Mouse (Mus musculus) CH12.LX (cell line): Measurements from ENCODE around the gene Exosc7. TPM values are rescaled to one million over a fixed set of nuclear protein-coding genes. Genes with fewer than 3 reads are reported as not detected.

Source experiments
- DNase-seq: peaks from one replicate; pipeline ENCODE4 v3.0.0-alpha.2; 2013; ENCODE audit errors: extremely low read depth
- H3K27ac ChIP-seq: 2 replicates; pipeline ENCODE4 v1.5.1; 2012; ENCODE audit warnings: low read depth, mild to moderate bottlenecking, control low read depth, moderate library complexity; ENCODE audit not compliant: insufficient read depth
- H3K27me3 ChIP-seq: replicated peaks from 2 replicates; pipeline ENCODE3; 2012; ENCODE audit warnings: inconsistent platforms
- H3K36me3 ChIP-seq, 2 experiments: replicated peaks in 1 of 2; 2 replicates each; pipeline versions ENCODE3 to v1.6.1; 2012; ENCODE audit warnings: inconsistent platforms in 1 of 2, low read length in 1 of 2, mild to moderate bottlenecking in 1 of 2, mixed read lengths in 1 of 2, moderate library complexity in 1 of 2; ENCODE audit not compliant: control insufficient read depth in 1 of 2, insufficient read depth in 1 of 2
- H3K4me1 ChIP-seq, 2 experiments: 2 replicates each; pipeline ENCODE4 v1.6.1; 2012; ENCODE audit warnings: inconsistent platforms in 1 of 2, moderate library complexity in 1 of 2; ENCODE audit not compliant: insufficient read depth in 2 of 2, control insufficient read depth in 1 of 2
- H3K4me2 ChIP-seq: 2 replicates; pipeline ENCODE4 v1.6.1; 2012; ENCODE audit warnings: low read depth, mild to moderate bottlenecking, control low read depth; ENCODE audit not compliant: poor library complexity, insufficient read depth, severe bottlenecking
- H3K4me3 ChIP-seq, 3 experiments: fragments of 150-350 bp in 1 of 3; sonication (generic) in 1 of 3; replicated peaks in 1 of 3; 2 replicates each; pipeline versions ENCODE3 to v1.5.1; 2011 to 2012; ENCODE audit warnings: low read depth in 2 of 3, low read length in 2 of 3, mild to moderate bottlenecking in 2 of 3, moderate library complexity in 2 of 3, control low read depth in 1 of 3, improper control_type of control experiment in 1 of 3, inconsistent platforms in 1 of 3, mixed read lengths in 1 of 3; ENCODE audit not compliant: poor library complexity in 1 of 3
- H3K79me2 ChIP-seq: replicated peaks from 2 replicates; pipeline ENCODE4 v1.6.1; 2012; ENCODE audit warnings: mild to moderate bottlenecking, moderate library complexity; ENCODE audit not compliant: control insufficient read depth, poor library complexity, insufficient read depth, severe bottlenecking; ENCODE audit errors: extremely low read depth
- H3K9ac ChIP-seq: 2 replicates; pipeline ENCODE4 v1.6.1; 2012; ENCODE audit warnings: low read depth, mild to moderate bottlenecking, control low read depth, moderate library complexity; ENCODE audit not compliant: insufficient read depth
- H3K9me3 ChIP-seq: replicated peaks from 2 replicates; pipeline ENCODE3; 2012; ENCODE audit warnings: low read length, inconsistent platforms, mixed read lengths
- CHD2 ChIP-seq: IDR thresholded peaks from 2 replicates; pipeline ENCODE4 v1.6.1; 2011; ENCODE audit warnings: low read length, improper control_type of control experiment
- CTCF ChIP-seq, 2 experiments: IDR thresholded peaks in 1 of 2; conservative IDR thresholded peaks in 1 of 2; 2 replicates each; pipeline ENCODE4 v1.5.1; 2011 to 2012; ENCODE audit warnings: low read depth in 2 of 2, low read length in 2 of 2, improper control_type of control experiment in 1 of 2, inconsistent platforms in 1 of 2, mild to moderate bottlenecking in 1 of 2, moderate library complexity in 1 of 2
- E2F4 ChIP-seq: IDR thresholded peaks from 2 replicates; pipeline ENCODE4 v1.6.1; 2011; ENCODE audit warnings: low read depth, low read length, improper control_type of control experiment; ENCODE audit not compliant: insufficient replicate concordance
- ELF1 ChIP-seq: IDR thresholded peaks from 2 replicates; pipeline ENCODE4 v1.6.1; 2014; ENCODE audit warnings: low read depth, mild to moderate bottlenecking, inconsistent platforms, low read length, improper control_type of control experiment
- EP300 ChIP-seq: IDR thresholded peaks from 2 replicates; pipeline ENCODE4 v1.6.1; 2011; ENCODE audit warnings: low read length, improper control_type of control experiment
- ETS1 ChIP-seq: conservative IDR thresholded peaks from 2 replicates; pipeline ENCODE4 v1.6.1; 2012; ENCODE audit warnings: low read depth, mild to moderate bottlenecking, inconsistent platforms, low read length, improper control_type of control experiment, moderate library complexity
- GABPA ChIP-seq: IDR thresholded peaks from 2 replicates; pipeline ENCODE4 v1.6.1; 2012; ENCODE audit warnings: low read depth, low read length, improper control_type of control experiment, inconsistent platforms; ENCODE audit not compliant: insufficient replicate concordance
- HCFC1 ChIP-seq: IDR thresholded peaks from 2 replicates; pipeline ENCODE4 v1.6.1; 2012; ENCODE audit warnings: low read depth, mild to moderate bottlenecking, inconsistent platforms, low read length, improper control_type of control experiment
- IRF4 ChIP-seq: IDR thresholded peaks from 2 replicates; pipeline ENCODE4 v1.6.1; 2014; ENCODE audit warnings: low read depth, mild to moderate bottlenecking, inconsistent platforms, low read length, improper control_type of control experiment
- JUN ChIP-seq: IDR thresholded peaks from 2 replicates; pipeline ENCODE4 v1.6.1; 2011; ENCODE audit warnings: low read depth, mild to moderate bottlenecking, low read length, improper control_type of control experiment, moderate library complexity; ENCODE audit not compliant: insufficient read depth
- JUND ChIP-seq: conservative IDR thresholded peaks from 2 replicates; pipeline ENCODE4 v1.6.1; 2011; ENCODE audit warnings: low read depth, low read length, improper control_type of control experiment
- MAX ChIP-seq: IDR thresholded peaks from 2 replicates; pipeline ENCODE4 v1.6.1; 2011; ENCODE audit warnings: low read length, improper control_type of control experiment
- MEF2A ChIP-seq: IDR thresholded peaks from 2 replicates; pipeline ENCODE4 v1.6.1; 2014; ENCODE audit warnings: low read depth, mild to moderate bottlenecking, inconsistent platforms, low read length, improper control_type of control experiment, borderline replicate concordance
- MXI1 ChIP-seq: IDR thresholded peaks from 2 replicates; pipeline ENCODE4 v1.6.1; 2011; ENCODE audit warnings: mild to moderate bottlenecking, low read depth, low read length, improper control_type of control experiment
- NELFE ChIP-seq: IDR thresholded peaks from 2 replicates; pipeline ENCODE4 v1.6.1; 2011; ENCODE audit warnings: low read depth, low read length, improper control_type of control experiment
- NRF1 ChIP-seq: IDR thresholded peaks from 2 replicates; pipeline ENCODE4 v1.6.1; 2014; ENCODE audit warnings: low read depth, mild to moderate bottlenecking, inconsistent platforms, low read length, improper control_type of control experiment, moderate library complexity
- PAX5 ChIP-seq: IDR thresholded peaks from 2 replicates; pipeline ENCODE4 v1.6.1; 2012; ENCODE audit warnings: low read length, inconsistent platforms, mixed read lengths
- POLR2A ChIP-seq: IDR thresholded peaks from 2 replicates; pipeline ENCODE4 v1.6.1; 2011; ENCODE audit warnings: low read depth, mild to moderate bottlenecking, improper control_type of control experiment, low read length
- RAD21 ChIP-seq: IDR thresholded peaks from 2 replicates; pipeline ENCODE4 v1.6.1; 2011; ENCODE audit warnings: low read depth, mild to moderate bottlenecking, low read length, improper control_type of control experiment, moderate library complexity
- RCOR1 ChIP-seq: conservative IDR thresholded peaks from 2 replicates; pipeline ENCODE4 v1.6.1; 2012; ENCODE audit warnings: low read depth, mild to moderate bottlenecking, inconsistent platforms, low read length, improper control_type of control experiment
- TBP ChIP-seq: conservative IDR thresholded peaks from 2 replicates; pipeline ENCODE4 v1.6.1; 2011; ENCODE audit warnings: low read depth, low read length, improper control_type of control experiment
- TCF12 ChIP-seq: IDR thresholded peaks from 2 replicates; pipeline ENCODE4 v1.6.1; 2014; ENCODE audit warnings: low read depth, mild to moderate bottlenecking, inconsistent platforms, low read length, improper control_type of control experiment
- UBTF ChIP-seq: IDR thresholded peaks from 2 replicates; pipeline ENCODE4 v1.6.1; 2012; ENCODE audit warnings: low read depth, mild to moderate bottlenecking, inconsistent platforms, low read length, improper control_type of control experiment, moderate library complexity
- USF1 ChIP-seq: IDR thresholded peaks from 2 replicates; pipeline ENCODE4 v1.6.1; 2014; ENCODE audit warnings: low read depth, mild to moderate bottlenecking, inconsistent platforms, low read length, improper control_type of control experiment
- ZC3H11A ChIP-seq: IDR thresholded peaks from 2 replicates; pipeline ENCODE4 v1.6.1; 2012; ENCODE audit warnings: low read depth, mild to moderate bottlenecking, inconsistent platforms, low read length, improper control_type of control experiment
- ZKSCAN1 ChIP-seq: IDR thresholded peaks from 2 replicates; pipeline ENCODE4 v1.6.1; 2012; ENCODE audit warnings: low read depth, inconsistent platforms, low read length, improper control_type of control experiment, borderline replicate concordance
- ZMIZ1 ChIP-seq: IDR thresholded peaks from 2 replicates; pipeline ENCODE4 v1.6.1; 2012; ENCODE audit warnings: low read depth, mild to moderate bottlenecking, inconsistent platforms, low read length, improper control_type of control experiment
- ZNF384 ChIP-seq: IDR thresholded peaks from 2 replicates; pipeline ENCODE4 v1.6.1; 2012; ENCODE audit warnings: low read depth, low read length, improper control_type of control experiment, inconsistent platforms
- dilution Hi-C: fragments of 300-500 bp; cut with MboI; formaldehyde crosslinking; loops from 2 replicates; pipeline ENCODE4 v1.14.3; 2020; ENCODE audit warnings: low sequenced_read_pairs; ENCODE audit not compliant: extremely low pct_unique_long_range_greater_than_20kb, extremely low pct_ligation_motif_present
- in situ Hi-C: fragments of 300-500 bp; cut with MboI; formaldehyde crosslinking; loops from 3 replicates; pipeline ENCODE4 v1.14.3; 2019; ENCODE audit warnings: low sequenced_read_pairs, low pct_ligation_motif_present, low pct_unique_long_range_greater_than_20kb, mixed read lengths
- polyA plus RNA-seq: library from polyadenylated mRNA; unstranded; fragments of >175 nt; gene quantifications from 2 replicates; pipeline ENCODE4 v1.2.1, GENCODE M21; 2012; ENCODE audit warnings: low read depth; ENCODE audit not compliant: insufficient read length
- total RNA-seq, 2 experiments: library from RNA; depleted of rRNA; stranded (reverse); fragments of 300-350 nt in 1 of 2; fragments of >200 nt in 1 of 2; gene quantifications; 2 replicates each; pipeline ENCODE4 v1.2.3; 2012 to 2014

The Exosc7 gene
- total and polyA plus RNA-seq, 3 experiments: 135 to 143 (median 139) TPM

GRCm38 (mm10) chr9:123138891-123139474 lies 26.0 kb downstream of the Exosc7 start:
- Histone ChIP-seq H3K79me2 (no peaks in the 10 kb centered on the region), H3K27ac (no peak overlapping the region), H3K4me3 (no peak overlapping the region), H3K36me3 (peaks cover 50 to 89% of the 10 kb centered on the region in 2 experiments), H3K9me3 (no peaks in the 10 kb centered on the region), H3K27me3 (no peaks in the 10 kb centered on the region), H3K9ac (no peak overlapping the region), H3K4me2 (no peak overlapping the region), H3K4me1 (peaks cover 0 to 5% of the 10 kb centered on the region in 2 experiments; a peak in 1 of 4 replicates)
- dilution Hi-C loops (no loop called here), in situ Hi-C loops (no loop called here)
- no peak for DNase-seq
- TF ChIP-seq EP300 (no peak), UBTF (no peak), RCOR1 (no peak), MEF2A (no peak), MAX (no peak), MXI1 (no peak), ZKSCAN1 (no peak), CHD2 (no peak), RAD21 (no peak), JUND (no peak), ETS1 (no peak), PAX5 (no peak), JUN (no peak), TCF12 (no peak), E2F4 (no peak), IRF4 (no peak), NRF1 (no peak)

- Histone ChIP-seq H3K79me2 (no peaks in the 10 kb centered on the region), H3K4me1 (peaks cover 0 to 5% of the 10 kb centered on the region in 2 experiments; a peak in 1 of 4 replicates), H3K27me3 (no peaks in the 10 kb centered on the region), H3K4me3 (no peak overlapping the region), H3K9ac (no peak overlapping the region), H3K27ac (no peak overlapping the region), H3K36me3 (peaks cover 41 to 82% of the 10 kb centered on the region in 2 experiments), H3K4me2 (no peak overlapping the region), H3K9me3 (no peaks in the 10 kb centered on the region)
- DNase-seq: no peak
- in situ Hi-C loops: no loop called here
- no peak for TF ChIP-seq ZC3H11A
- TF ChIP-seq ZMIZ1: no peak
- no peak for TF ChIP-seq MEF2A
- TF ChIP-seq PAX5: no peak
- no peak for TF ChIP-seq ZNF384
- TF ChIP-seq RAD21: no peak
- TF ChIP-seq ETS1: no peak
- no peak for TF ChIP-seq USF1
- TF ChIP-seq GABPA: no peak
- TF ChIP-seq POLR2A: no peak
- no peak for TF ChIP-seq TBP
- no peak for TF ChIP-seq HCFC1
- TF ChIP-seq CTCF (conservative IDR thresholded peaks at IDR 0.05 in 1 of 2, IDR thresholded peaks at IDR 0.05 in 1 of 2; ENCODE audit: low read depth in 2 of 2, low read length in 2 of 2): no peak
- TF ChIP-seq TCF12: no peak
- no peak for TF ChIP-seq IRF4
- TF ChIP-seq NELFE: no peak
- no peak for TF ChIP-seq ELF1
- no peak for TF ChIP-seq JUN
- dilution Hi-C loops: no loop called here
Measured at GRCm38 (mm10) chr9:123139887-123140614, 27.0 kb downstream of the Exosc7 start.
